Mouse (Mus musculus) stomach, postnatal 0 days (tissue): ENCODE data around the gene Tmem239. TPM values are rescaled to one million over a fixed set of nuclear protein-coding genes. Genes with fewer than 3 reads are reported as not detected.

Experiments used
- ATAC-seq: fragments of 200-750 bp; cut with Nextera tagmentation; 2 replicates; pipeline ENCODE4 v1.8.0; 2017; ENCODE audit not compliant: low FRiP score, low TSS enrichment
- DNase-seq: peaks from one replicate; pipeline ENCODE4 v3.0.0-alpha.2; 2016; ENCODE audit warnings: low spot score
- H3K27ac ChIP-seq: fragments of 300-500 bp; sonication (generic); replicated peaks from 2 replicates; pipeline ENCODE4 v1.5.1; 2014; ENCODE audit warnings: mild to moderate bottlenecking, control low read depth
- H3K27me3 ChIP-seq: fragments of 300-500 bp; sonication (generic); 2 replicates; pipeline ENCODE4 v1.6.1; 2014; ENCODE audit warnings: low read length; ENCODE audit not compliant: control insufficient read depth, insufficient read depth
- H3K36me3 ChIP-seq: fragments of 300-500 bp; sonication (generic); 2 replicates; pipeline ENCODE4 v1.6.1; 2014; ENCODE audit warnings: low read length, mixed read lengths; ENCODE audit not compliant: control insufficient read depth, insufficient read depth
- H3K4me1 ChIP-seq: fragments of 300-500 bp; sonication (generic); replicated peaks from 2 replicates; pipeline ENCODE4 v1.6.1; 2014; ENCODE audit warnings: antibody characterized with exemption; ENCODE audit not compliant: control insufficient read depth, insufficient read depth
- H3K4me2 ChIP-seq: fragments of 300-500 bp; sonication (generic); replicated peaks from 2 replicates; pipeline ENCODE4 v1.6.1; 2014; ENCODE audit warnings: low read depth, mild to moderate bottlenecking, control low read depth, moderate library complexity
- H3K4me3 ChIP-seq: fragments of 300-500 bp; sonication (generic); 2 replicates; pipeline ENCODE4 v1.5.1; 2014; ENCODE audit warnings: low read depth, low read length, control low read depth
- H3K9ac ChIP-seq: fragments of 300-500 bp; sonication (generic); 2 replicates; pipeline ENCODE4 v1.6.1; 2014; ENCODE audit warnings: mild to moderate bottlenecking, low read length, control low read depth, mixed read lengths
- H3K9me3 ChIP-seq: fragments of 300-500 bp; sonication (generic); 2 replicates; pipeline ENCODE4 v1.6.1; 2016; ENCODE audit warnings: low read length; ENCODE audit not compliant: control insufficient read depth
- CTCF ChIP-seq: IDR thresholded peaks from 2 replicates; pipeline ENCODE4 v1.5.1; 2016; ENCODE audit warnings: antibody characterized with exemption, low read depth, mild to moderate bottlenecking, moderate library complexity
- EP300 ChIP-seq: optimal IDR thresholded peaks from 2 replicates; pipeline ENCODE3; 2016; ENCODE audit warnings: antibody characterized with exemption
- WGBS: fragments of 180-500 bp; shearing (Covaris S2); extraction: QIAGEN DNeasy Blood & Tissue Kit; methylation state at CpG from one replicate; pipeline ENCODE4 v1.1.7; 2014; 5-methylcytosine and 5-hydroxymethylcytosine counted together
- polyA plus RNA-seq: library from polyadenylated mRNA; unstranded; fragments of >200 nt; fragmentation: Nextera tagmentation; extraction: Ambion mirVana; gene quantifications from 2 replicates; pipeline ENCODE4 v1.2.1, GENCODE M21; 2015

Tmem239 gene
- polyA plus RNA-seq, 1 experiment from 2014 or later: not detected

- Histone ChIP-seq H3K9ac (no peak within 1 kb of the TSS), H3K9me3 (no peaks in the 10 kb centered on the region), H3K27ac (no peak within 1 kb of the TSS), H3K4me1 (no peaks in the 10 kb centered on the region), H3K27me3 (no peaks in the 10 kb centered on the region), H3K36me3 (no peaks in the 10 kb centered on the region), H3K4me3 (no peak within 1 kb of the TSS), H3K4me2 (no peak within 1 kb of the TSS)
- TF ChIP-seq EP300 (no peak), CTCF (no peak)
- 89% methylated on average over 1 of the region's 1 CpGs for WGBS
- ATAC-seq: no peak
- no peak for DNase-seq
These were observed 1.3 kb upstream of the Tmem239 start, which contains the start of the genes Gm28372 and 1700020A23Rik for GRCm38 (mm10) chr2:130404939-130405338. Gm28372 (plus strand) TSS chr2:130405239. 1700020A23Rik (plus strand) TSS chr2:130405259.

- Histone ChIP-seq H3K27ac (no peak overlapping the region), H3K4me3 (no peak overlapping the region), H3K9me3 (no peaks in the 10 kb centered on the region), H3K27me3 (no peaks in the 10 kb centered on the region), H3K36me3 (no peaks in the 10 kb centered on the region), H3K4me1 (no peaks in the 10 kb centered on the region), H3K4me2 (no peak overlapping the region), H3K9ac (no peak overlapping the region)
- peak; percentile 43; the same call in 1 of the 2 replicates for ATAC-seq
- no peak for TF ChIP-seq EP300
- TF ChIP-seq CTCF: no peak; the same call in 1 of the 2 replicates
- DNase-seq: no peak
- WGBS: 14% methylated on average over 6 of the region's 6 CpGs
These were observed 1.9 kb downstream of the Tmem239 start for GRCm38 (mm10) chr2:130408194-130408593.

GRCm38 (mm10) chr2:130411558-130412495 is 5.5 kb downstream of the Tmem239 start:
- DNase-seq (peak; percentile 84), ATAC-seq (peak; percentile 85)
- TF ChIP-seq CTCF (peak; percentile 95), EP300 (no peak)
- no peak overlapping the region for H3K9ac ChIP-seq
- no peaks in the 10 kb centered on the region for H3K27me3 ChIP-seq
- WGBS: 33% methylated on average over 16 of the region's 16 CpGs
- H3K36me3 ChIP-seq: no peaks in the 10 kb centered on the region
- H3K27ac ChIP-seq: no peak overlapping the region
- H3K4me2 ChIP-seq: no peak overlapping the region
- no peak overlapping the region for H3K4me3 ChIP-seq
- no peaks in the 10 kb centered on the region for H3K9me3 ChIP-seq
- H3K4me1 ChIP-seq: no peaks in the 10 kb centered on the region

GRCm38 (mm10) chr2:130412775-130413174 is 6.5 kb downstream of the Tmem239 start:
- Histone ChIP-seq H3K36me3 (no peaks in the 10 kb centered on the region), H3K9me3 (no peaks in the 10 kb centered on the region), H3K4me1 (no peaks in the 10 kb centered on the region), H3K4me3 (no peak overlapping the region), H3K9ac (no peak overlapping the region), H3K27ac (no peak overlapping the region), H3K27me3 (no peaks in the 10 kb centered on the region), H3K4me2 (no peak overlapping the region)
- DNase-seq (no peak), ATAC-seq (no peak)
- TF ChIP-seq CTCF (no peak), EP300 (no peak)
- 65% methylated on average over 3 of the region's 3 CpGs for WGBS

- no peak overlapping the region for H3K4me3 ChIP-seq
- H3K36me3 ChIP-seq: peaks cover 3% of the 10 kb centered on the region; the same call in 1 of the 2 replicates
- TF ChIP-seq EP300 (no peak), CTCF (peak; percentile 48)
- H3K4me1 ChIP-seq: no peaks in the 10 kb centered on the region
- H3K9ac ChIP-seq: no peak overlapping the region
- 72% methylated on average over 6 of the region's 6 CpGs for WGBS
- H3K27ac ChIP-seq: no peak overlapping the region
- no peak for DNase-seq
- no peak overlapping the region for H3K4me2 ChIP-seq
- no peaks in the 10 kb centered on the region for H3K27me3 ChIP-seq
- no peaks in the 10 kb centered on the region for H3K9me3 ChIP-seq
- ATAC-seq: no peak
These were observed 8.0 kb downstream of the Tmem239 start for GRCm38 (mm10) chr2:130414094-130414856.
